Mouse (Mus musculus) leukemia stem cell, adult 10-12 weeks (primary cell): ENCODE data around the gene Ttll12. TPM values are rescaled to one million over a fixed set of nuclear protein-coding genes. Genes with fewer than 3 reads are reported as not detected.

Experiments used
- polyA plus RNA-seq: library from polyadenylated mRNA; stranded (reverse); fragments of >175 nt; gene quantifications from 2 replicates; pipeline ENCODE4 v1.2.3, GENCODE M21; 2012; ENCODE audit warnings: low replicate concordance

Gene Ttll12
- polyA plus RNA-seq, result 116 and 422 TPM in 2 replicates

DNA sequence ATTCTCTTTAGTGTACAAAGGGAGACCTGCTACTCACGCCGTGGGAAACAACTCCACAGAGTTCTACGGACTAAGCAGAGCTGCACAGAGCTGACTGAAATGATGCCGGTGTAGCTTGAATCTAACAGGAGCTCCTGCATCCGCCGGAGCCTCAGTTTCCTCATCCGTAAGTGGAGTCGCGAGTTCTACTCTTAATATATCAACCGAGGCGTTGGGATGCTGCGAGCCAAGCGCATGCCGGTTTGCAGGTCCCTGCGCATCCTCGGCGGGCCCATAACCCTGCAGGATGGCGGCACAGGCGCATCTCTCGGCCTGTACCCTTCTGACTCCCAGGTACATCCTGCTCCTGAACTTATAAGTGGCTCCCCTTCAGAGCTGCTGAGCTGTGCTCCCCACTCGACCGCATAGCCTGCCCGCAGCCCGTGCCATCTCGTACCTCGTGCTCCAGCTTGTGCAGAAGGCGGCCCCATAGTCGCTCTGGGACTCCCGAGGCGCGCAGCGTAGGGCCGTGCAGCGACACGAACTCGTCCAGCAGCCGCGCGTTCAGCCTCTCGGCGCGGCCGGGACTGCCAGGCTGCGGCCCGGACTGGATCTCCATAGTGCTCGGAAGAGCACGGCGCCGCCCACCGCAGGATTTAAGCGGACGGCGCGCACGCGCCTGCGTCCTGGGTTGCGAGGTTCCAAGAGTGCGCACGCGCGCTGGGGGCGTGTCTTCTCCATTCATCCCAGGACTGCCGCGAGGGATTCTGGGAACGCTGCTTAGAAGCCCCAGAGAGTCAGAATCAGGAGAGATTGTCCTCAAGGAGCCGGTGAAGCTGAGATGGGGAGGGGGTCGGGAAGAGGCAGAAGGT is at the start of gene Ttll12:
Ttll12 (minus strand) TSS at position 645 of the 851 bp plus-strand sequence.

DNA sequence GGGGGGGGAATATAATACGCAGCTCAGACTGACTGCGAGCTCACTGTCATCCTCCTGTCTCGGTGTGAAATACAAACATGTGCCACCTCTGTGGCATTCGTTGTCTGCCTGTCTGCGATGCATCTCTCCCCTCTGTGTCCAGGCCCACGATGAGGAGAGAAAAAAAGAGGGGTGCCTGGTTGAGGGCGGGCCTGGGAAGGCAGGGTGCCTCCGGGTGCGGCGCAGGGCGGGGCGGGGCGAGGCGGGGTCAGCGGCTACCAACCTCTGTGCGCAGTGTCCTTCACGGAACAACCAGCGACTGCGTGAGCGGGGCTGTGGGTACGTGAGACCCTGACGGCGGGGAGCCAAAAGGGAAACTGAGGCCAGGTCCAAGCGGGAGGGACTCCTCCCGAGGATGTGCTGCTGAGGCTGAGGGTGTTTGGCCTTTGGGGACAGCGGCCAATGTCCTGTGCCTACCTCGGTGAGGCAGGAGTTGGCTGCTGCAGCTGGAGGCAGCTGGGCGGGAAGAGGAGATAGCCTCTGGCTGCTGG is 31.6 kb downstream of the Ttll12 start, which contains the start of the genes Tspo and Mcat:
Tspo (plus strand) TSS at position 266 of the 530 bp plus-strand sequence.
Mcat (minus strand) TSS at position 461 of the 530 bp plus-strand sequence.

GRCm38 (mm10) chr15:83526424-83527091 is 68.4 kb downstream of the Ttll12 start, which contains the start of gene Bik:
Gene Bik (plus strand): TSS chr15:83526862.

Other genes starting within 250 kb of the Ttll12 start
- 4.6 and 8.6 TPM in 2 replicates for gene Arfgap3, start 244.9 kb downstream of the Ttll12 start, polyA plus RNA-seq
- 57.8 and 189 TPM in 2 replicates for gene Pacsin2, start 130.6 kb downstream of the Ttll12 start, polyA plus RNA-seq
- gene Ttll1, start 84.3 kb downstream of the Ttll12 start, polyA plus RNA-seq, result 1.6 and 1.7 TPM in 2 replicates
- gene Bik, start 68.3 kb downstream of the Ttll12 start, polyA plus RNA-seq, result 4.1 and 4.5 TPM in 2 replicates
- 183 and 196 TPM in 2 replicates for gene Tspo, start 31.6 kb downstream of the Ttll12 start, polyA plus RNA-seq
- gene Mcat, start 31.4 kb downstream of the Ttll12 start, polyA plus RNA-seq, result 38.7 and 49.2 TPM in 2 replicates
- gene Scube1, start 129.9 kb upstream of the Ttll12 start, polyA plus RNA-seq, result 0.09 and 0.57 TPM in 2 replicates
- not detected in 2 replicates for gene Mpped1, start 184.3 kb upstream of the Ttll12 start, polyA plus RNA-seq